Mouse (Mus musculus) frontal cortex, postnatal 25 days (tissue): ENCODE measurements at regions not wholly inside any gene's neighbourhood (a gene's known extent, or its start where the extent isn't known, plus 50 kb on each side); places are given as distances from the start of the nearest gene placed in this dataset.

ENCODE experiments used
- DNase-seq, 2 experiments: peaks; one replicate each; pipeline ENCODE4 v3.0.0; 2022; ENCODE audit warnings: low spot score in 2 of 2

GRCm38 (mm10) chr14:76708728-76709127 lies 152.0 kb upstream of the Serp2 start:
- no peak for DNase-seq

- no peak for DNase-seq
These were observed 146.7 kb upstream of the Serp2 start for GRCm38 (mm10) chr14:76703373-76703764.

- no peak for DNase-seq
These were observed 146.2 kb upstream of the Serp2 start for GRCm38 (mm10) chr14:76702709-76703372.

- DNase-seq, result no peak
These were observed 145.4 kb upstream of the Serp2 start for GRCm38 (mm10) chr14:76701911-76702708.

- DNase-seq, result no peak
These were observed 144.6 kb upstream of the Serp2 start for GRCm38 (mm10) chr14:76701304-76701703.

- DNase-seq, result no peak
These were observed 144.1 kb upstream of the Serp2 start for GRCm38 (mm10) chr14:76700796-76701195.

GRCm38 (mm10) chr14:76700190-76700589 lies 143.5 kb upstream of the Serp2 start:
- no peak for DNase-seq

GRCm38 (mm10) chr14:76698718-76699402 lies 142.2 kb upstream of the Serp2 start:
- DNase-seq, result no peak

GRCm38 (mm10) chr14:76696729-76697128 lies 140.0 kb upstream of the Serp2 start:
- no peak for DNase-seq

- DNase-seq, result no peak
These were observed 139.1 kb upstream of the Serp2 start for GRCm38 (mm10) chr14:76695691-76696355.

GRCm38 (mm10) chr14:76694894-76695293 lies 138.2 kb upstream of the Serp2 start:
- no peak for DNase-seq

- DNase-seq, result no peak
These were observed 136.9 kb upstream of the Serp2 start for GRCm38 (mm10) chr14:76693351-76694317.

- DNase-seq, result no peak
These were observed 131.3 kb upstream of the Serp2 start for GRCm38 (mm10) chr14:76687971-76688407.

GRCm38 (mm10) chr14:76686762-76687453 lies 130.2 kb upstream of the Serp2 start:
- no peak for DNase-seq

GRCm38 (mm10) chr14:76685830-76686761 lies 129.4 kb upstream of the Serp2 start:
- DNase-seq, result no peak

- DNase-seq, result no peak
These were observed 127.6 kb upstream of the Serp2 start for GRCm38 (mm10) chr14:76684327-76684726.

- no peak for DNase-seq
These were observed 125.1 kb upstream of the Serp2 start for GRCm38 (mm10) chr14:76681581-76682377.

- DNase-seq, result no peak
These were observed 121.9 kb upstream of the Serp2 start for GRCm38 (mm10) chr14:76678512-76679134.
